Mouse (Mus musculus) CD4-positive helper T cell, adult 2 months (primary cell): ENCODE results near the gene Eno4.
"Not testable (repeated sequence)": the region's sequence is repeated elsewhere in the genome, so short reads cannot be mapped to it uniquely, and the experiment has no call there.

ENCODE experiments used
- DNase-seq: peaks from one replicate; pipeline ENCODE4 v3.0.0-alpha.2; 2012; ENCODE audit warnings: low read depth, missing footprints, low spot score

Gene Eno4

DNA sequence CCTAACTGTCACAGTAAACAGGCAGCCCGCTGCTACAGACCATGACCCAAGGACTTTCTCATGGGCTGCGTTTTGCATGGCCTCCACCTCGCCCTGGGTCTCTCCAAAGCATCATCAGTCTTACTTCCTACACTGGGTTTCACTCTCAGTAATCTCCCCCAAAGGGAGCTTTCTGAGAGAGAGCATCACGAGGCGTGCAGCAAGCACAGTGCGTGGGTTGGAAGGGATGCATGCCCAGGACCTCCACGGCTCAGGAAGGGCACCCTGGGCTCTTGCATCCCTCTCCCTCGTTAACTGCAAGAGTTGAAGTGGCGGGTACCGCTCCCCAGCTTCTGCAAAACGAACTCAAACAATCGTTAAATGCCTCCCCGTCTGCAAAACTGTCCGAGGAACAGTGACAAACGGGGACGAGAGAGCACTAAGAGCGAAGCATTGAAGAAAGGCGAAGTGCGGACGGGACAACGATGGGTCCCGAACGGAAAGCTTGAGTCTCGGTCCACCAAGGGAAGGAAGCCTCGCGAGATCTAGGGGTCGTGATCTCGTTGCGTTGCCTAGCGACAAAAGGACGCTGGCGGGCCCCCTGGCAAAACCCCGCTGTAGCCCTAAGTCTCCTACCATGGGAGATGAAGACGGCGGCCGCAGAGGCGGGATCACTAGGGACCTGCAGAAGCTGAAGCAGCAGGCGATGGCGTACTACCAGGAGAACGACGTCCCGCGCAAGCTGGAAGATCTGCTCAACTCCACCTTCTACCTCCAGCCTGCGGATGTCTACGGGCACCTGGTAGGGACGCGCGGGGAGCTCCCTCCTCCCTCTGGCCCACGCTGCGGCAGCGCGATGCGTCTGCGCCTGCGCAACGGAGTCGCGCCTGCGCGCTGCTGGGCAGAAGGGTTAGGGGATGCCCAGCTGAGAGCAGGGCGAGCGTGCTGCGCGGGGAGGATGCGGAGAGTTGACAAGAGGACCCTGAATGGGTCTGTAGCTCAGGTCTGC is at the start of gene Eno4, which contains the start of gene Hspa12a:
TSS of gene Eno4 (plus strand) at position 585 of the 988 bp plus-strand sequence.
TSS of gene Hspa12a (minus strand) at position 814 of the 988 bp plus-strand sequence.
- DNase-seq: peak; percentile 95

DNA sequence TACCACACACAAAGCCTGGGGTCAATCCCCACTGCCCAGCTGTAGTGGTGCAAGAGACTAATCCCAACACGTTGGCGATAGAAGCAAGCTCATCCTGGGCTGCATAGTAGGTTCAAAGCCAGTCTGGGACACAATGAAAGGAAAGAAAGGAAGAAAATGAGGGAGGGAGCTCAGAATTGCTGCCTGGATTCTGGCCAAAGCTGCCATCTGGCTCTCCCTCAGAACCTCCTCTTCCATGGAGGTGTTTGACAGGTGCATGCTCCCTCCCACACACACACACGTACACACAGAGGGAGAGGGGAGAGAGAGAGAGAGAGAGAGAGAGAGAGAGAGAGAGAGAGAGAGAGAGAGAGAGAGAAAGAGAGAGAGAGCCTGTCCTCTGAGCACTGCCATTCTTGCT is 47.0 kb upstream of the Eno4 start:
- no peak for DNase-seq

DNA sequence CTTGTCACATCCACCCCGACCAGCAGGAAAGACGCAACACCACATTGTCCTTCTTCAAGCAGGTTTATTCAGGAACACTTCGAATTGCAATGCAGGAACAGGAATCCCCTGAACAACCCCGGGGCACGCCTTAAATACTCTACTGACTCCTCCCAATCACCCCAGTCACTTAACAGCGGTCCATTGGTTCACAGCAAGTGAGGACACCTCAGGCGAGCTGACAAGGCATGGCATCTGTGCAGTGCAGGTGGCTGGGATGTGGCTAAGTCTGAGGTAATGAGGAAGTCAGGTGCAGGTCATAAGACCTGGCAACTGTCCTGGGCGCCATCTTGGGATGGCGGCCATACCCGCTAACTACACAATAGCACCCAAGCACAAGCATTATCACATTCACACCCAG is 42.8 kb upstream of the Eno4 start:
- DNase-seq: not testable (repeated sequence)

DNA sequence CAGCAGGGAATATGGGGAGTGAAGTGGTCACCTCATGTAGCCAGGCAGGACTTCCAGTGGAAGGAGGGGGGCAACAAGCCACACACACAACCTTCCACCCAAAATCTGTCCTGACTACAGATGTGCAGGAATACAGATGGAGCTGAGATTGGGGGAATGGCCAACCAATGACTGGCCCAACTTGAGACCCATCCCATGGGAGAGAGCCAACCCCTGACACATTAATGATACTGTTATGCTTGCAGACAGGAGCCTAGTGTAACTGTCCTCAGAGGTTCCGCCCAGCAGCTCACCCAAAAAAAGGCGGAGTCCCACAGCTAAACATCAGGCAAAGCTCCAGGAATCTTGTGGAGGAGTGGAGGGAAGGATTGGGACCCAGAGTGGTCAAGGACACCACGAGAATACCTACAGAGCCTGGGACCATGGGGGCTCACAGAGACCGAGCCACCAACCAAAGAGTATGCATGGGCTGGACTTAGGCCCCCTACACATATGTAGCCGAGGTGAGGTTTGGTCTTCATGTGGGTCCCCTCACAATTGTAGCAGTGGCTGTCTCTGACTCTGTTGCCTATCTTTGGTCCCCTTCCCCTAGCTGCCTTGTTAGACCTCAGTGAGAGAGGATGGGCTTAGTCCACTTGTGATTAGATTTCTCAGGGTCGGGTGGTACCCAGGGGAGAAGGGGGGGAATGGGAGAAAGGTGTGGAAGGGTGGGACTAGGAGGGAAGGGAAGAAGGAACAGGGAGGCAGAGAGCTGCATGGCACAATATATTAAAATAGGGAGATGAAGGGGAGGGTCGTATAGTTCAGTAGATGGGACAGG is 39.9 kb upstream of the Eno4 start:
- DNase-seq: no peak

DNA sequence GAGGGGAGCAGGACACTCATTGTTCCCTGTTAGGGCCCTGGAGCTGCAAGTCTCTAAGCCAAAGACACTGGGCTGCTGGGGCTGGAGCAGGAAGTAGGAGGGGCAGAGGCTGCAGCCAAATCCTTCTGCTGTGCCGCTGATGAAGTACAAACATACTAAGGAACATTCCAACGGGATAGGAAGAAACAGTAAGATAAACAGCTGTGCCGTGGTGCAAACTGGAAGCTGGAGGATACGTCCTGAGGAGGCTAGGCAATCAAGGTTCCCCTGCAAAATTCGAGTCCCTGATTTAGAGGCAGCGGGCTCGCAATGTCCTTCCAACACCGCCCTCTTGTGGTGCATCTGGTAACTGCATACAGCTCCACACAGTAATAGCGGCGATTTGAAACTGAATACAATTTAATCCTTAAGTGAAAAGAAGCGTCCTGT is 39.3 kb upstream of the Eno4 start:
- DNase-seq: peak; percentile 56

DNA sequence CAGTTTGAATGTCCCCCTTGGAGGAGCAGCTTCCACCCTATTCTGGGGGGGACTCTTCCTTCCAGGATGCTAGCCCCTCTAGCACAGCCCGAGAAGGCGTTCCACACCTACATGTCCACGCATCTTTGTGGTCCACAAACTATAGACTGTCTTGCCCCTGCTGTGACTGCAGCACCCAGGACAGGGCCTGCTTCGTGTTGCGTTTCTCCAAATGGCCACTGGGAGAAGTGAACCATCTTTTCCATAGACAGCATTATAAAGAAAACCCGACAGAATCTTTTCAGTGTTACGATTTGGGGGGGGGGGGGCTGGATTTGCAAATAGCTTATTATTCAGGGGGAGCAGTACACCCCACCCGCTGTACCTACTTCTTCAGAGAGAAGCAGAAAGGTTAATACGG is 36.5 kb upstream of the Eno4 start:
- DNase-seq: no peak

DNA sequence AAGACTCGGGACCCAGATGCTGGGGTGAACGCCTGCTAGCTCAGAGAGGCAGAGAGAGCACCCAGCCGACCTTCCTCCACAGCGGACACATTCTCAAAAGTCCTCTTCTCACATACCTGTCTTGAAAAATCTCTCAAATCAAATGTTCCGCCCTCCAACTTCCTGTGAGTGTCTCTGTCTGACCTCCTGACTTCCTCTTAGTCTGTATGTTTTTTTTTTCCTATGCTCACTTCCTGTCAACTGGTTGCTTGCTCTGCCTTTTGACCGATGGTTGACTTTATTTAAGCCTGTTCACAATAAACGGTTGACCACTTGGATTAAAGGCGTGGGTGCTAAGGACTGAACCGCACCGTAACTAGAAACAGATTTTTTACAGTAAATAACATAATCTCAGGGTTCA is 35.2 kb upstream of the Eno4 start:
- peak; percentile 17 for DNase-seq

DNA sequence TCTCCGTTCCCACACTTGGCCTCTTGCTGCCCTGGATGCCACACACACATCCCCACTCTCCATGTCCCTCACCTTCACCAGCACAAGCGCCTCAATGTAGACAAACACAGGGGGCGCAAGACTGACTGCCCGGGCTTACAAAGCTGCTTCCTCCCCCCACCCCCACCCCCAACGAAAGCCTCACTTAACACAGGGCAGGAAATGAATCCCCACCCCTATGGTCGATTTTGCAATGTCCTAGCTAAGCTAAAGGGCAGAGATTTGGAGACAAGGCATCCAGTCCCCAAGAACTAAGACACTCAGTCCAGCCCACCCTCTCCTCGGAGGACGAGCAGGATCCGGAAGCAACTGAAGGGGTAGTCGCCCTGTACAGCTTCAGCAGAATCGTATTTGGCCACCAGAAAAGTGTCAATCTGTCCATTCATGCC is 32.3 kb upstream of the Eno4 start:
- DNase-seq: peak; percentile 7

DNA sequence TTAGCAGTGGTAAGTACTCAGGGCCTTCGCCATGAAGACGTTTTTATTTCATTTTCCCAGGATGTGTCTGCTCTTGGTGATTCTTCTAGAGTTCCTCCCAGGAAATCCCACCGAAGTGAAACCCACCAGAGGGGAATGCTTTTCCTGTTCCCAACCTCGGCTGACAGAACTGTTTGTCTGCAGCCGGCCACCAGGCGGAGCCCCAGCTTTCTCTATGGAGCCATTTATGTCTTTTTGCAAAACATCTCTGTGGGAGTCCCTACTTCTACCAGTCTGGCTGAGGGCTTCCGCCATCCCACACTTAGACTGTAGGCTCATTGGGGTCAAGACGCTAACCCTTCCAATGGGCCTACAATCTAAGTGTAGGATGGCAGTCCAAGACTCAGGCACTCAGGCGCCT is 31.8 kb upstream of the Eno4 start:
- DNase-seq: peak; percentile 24

DNA sequence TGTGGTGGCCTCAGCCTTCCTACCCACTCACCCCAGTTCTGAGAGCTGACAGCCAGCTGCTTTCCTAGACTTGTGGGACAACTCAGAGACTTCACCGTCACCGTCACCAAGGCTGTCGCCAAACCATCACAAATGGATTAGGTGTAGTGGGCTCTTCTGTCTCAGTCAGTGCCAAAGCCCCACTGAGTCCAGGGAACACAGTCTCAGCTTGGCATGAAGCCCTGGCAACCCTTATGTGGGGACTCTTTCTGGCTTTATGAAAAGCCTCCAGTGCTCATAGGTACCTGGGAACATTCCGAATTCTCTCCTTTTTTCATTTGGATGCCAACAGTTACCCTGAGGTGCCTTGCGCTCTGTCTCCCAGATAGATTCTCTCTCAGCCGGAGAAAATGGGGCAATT is 29.9 kb upstream of the Eno4 start:
- DNase-seq: no peak

DNA sequence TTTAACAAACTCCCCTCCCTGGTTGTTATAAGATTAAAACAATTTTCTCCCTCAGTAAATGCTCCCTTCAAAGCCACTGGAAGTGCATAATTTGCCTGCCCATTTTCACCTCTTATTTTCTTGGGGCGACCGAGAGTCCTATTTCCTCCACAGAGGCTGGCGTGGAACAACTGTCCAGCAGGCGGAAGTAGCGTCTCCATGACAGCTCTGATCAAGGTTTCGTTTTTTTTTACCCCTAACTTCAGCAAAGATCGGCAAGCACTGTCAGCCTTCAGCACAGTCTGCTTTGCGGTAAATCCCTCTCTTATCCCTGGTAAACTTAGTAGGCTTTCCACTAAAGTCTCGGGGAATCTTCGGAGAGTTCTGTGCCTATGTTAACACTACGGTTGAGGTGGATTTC is 24.6 kb upstream of the Eno4 start:
- DNase-seq: no peak

DNA sequence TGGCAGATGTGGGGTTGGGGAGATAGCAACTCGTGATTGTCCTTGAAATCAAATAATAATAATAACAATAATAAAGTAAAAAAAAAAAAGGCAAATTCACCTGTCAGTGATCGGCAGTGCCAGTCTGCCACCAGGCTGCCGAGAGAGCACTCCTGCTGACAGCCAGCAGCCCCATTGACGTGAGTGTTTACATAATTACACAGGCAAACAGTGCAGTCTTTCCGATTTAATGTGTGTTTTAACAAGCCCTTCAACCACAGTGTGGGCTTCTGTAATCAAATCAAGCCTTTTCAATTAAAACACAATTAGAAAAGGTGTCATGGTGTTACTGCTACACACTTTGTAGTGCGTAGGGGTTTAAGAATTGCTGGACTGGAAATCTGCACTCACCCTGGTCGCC is 24.1 kb upstream of the Eno4 start:
- DNase-seq: no peak

DNA sequence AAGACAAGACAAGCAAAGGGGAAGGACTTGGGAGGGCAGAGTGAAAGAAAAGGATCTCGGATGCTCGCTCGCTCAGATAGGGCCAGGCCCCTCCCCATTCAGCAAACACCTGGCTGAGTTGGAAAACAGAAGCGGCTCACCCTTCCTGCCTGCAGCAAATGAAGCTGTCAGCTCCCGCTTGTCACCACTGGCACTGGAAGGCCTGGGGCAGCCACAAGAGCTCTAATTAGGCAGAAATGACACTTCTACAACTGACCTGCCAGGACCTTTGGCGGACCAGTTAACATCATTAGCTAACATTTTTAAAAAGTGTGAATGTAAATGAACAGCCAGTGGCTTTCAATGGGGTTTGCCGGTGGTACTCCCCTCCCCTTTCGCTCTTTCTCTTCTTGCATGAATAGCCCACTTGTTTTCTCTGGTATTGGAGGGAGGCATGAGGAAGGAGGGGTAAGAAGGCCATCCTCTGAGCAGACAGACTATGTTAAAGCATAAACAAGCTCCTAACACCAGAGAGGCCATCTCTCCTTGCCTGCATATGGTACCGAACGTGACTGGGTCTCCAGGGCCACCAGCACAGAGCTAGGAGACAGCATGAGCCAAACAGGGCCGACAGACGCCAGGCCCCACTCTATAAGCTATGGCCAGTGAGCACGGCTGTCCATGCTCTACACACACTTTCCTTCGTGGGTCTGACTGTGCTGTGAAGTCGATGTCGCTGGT is 12.0 kb upstream of the Eno4 start:
- no peak for DNase-seq

DNA sequence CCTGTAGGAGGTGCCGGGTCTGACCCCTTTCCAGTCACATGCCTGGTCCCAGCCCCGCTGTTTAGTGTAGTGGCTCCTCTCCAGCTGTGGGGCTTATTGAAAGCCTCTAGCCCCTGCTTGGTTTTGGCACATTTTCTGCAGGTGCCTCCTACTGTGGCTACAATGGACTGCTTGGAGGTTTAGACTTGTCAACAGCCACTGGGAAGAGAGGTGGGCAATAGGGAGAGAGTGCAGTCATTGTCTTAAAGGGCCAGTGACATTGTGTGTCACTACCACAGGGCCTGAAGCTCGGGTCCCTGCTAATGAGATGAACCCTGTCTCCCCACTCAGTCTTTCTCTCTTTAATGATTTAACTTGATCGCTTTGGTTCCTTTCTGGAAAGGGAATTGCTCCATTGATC is 10.2 kb upstream of the Eno4 start:
- no peak for DNase-seq

DNA sequence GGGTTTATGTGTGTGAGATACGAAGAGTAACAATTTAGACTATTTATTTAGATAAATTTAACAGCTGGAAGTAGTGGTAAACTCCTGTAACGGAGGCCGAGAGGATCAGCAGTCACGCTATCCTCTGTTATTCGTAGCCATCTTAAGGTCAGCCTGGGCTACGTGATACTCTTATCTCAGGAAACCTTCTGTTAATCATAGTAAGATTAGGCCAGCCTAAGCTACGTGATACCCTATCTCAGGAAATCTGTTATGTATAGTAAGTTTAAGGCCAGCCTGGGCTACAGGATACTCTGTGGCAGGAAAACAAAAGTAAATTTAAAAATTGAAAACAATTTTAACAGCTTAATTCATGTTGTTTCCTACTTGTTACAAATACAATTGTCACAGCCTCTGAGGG is 2.7 kb downstream of the Eno4 start:
- DNase-seq: no peak

DNA sequence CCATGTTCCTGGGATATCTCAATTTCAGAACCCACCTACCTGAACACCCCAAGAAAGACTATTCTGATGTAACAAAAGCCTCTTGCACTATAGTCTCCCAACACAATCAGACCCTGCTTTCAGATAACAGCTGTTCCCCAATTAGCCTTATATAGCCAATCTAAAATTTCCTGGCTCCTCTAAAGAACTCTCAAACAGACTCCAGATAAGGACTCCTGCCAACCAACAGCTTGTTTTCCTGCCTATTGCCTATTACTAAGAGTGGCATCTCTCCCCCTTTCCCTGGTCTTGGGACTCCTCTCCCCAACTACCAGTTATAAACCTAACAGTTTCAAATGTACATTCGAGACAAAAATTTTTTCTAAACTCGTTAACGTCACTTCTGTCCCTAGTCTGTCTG is 8.3 kb downstream of the Eno4 start:
- DNase-seq: no peak

DNA sequence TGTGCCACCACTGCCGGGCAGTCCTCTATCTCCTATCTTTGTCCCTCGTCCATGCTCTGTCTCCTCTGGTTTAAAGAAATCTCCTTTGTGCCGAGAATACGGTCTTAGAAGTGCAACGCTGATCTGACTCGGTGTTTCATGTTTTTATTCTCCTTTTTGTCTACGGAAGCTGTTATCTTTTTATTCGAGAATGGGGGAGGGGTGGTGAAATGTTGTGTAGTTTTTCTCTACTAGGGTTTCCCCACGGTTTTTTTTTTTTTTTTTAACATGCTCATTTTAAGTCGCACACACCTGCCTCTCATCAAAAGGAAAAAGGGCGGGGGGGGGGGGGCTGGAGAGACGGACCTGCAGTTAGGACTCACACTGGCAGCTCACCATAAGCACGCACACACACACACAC is 9.0 kb downstream of the Eno4 start:
- no peak for DNase-seq

DNA sequence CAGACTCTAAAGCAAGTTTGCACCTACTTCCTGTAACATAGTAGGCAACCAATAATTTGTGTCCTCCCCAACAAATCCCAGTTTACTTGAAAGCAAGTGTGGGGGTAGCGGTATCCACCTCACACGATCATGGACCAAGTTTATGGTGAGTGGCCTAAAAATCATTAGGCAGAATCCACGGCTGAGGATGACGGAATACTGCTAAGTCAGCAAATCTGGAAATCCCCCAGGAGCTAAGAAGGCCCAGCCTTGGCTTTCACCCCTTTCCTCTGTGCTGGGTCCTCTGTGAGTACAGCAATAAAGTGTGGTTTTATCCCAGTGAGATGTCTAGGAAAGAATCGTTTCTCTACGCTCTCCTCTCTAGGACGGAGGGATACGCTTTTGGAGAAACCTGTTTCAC is 11.6 kb downstream of the Eno4 start:
- DNase-seq: no peak

DNA sequence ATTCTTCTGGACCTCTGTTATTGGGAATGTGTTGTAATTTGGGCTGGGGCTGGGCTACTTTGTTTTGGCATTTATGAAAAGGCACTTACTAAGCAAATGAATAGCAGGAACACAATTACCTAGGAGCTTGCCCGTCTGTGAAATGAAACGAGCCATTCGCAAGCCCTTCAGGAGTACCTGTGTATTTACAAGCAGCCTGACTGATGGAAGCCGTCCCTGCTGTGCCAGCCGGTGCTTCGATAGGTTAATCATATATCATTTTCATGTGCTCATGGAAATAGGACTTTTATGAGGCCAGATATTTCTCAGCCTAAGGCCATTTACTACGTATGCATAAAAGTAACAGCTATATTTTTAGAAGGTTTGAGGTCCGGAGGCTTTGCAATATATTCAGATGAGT is 19.8 kb downstream of the Eno4 start:
- DNase-seq: no peak

DNA sequence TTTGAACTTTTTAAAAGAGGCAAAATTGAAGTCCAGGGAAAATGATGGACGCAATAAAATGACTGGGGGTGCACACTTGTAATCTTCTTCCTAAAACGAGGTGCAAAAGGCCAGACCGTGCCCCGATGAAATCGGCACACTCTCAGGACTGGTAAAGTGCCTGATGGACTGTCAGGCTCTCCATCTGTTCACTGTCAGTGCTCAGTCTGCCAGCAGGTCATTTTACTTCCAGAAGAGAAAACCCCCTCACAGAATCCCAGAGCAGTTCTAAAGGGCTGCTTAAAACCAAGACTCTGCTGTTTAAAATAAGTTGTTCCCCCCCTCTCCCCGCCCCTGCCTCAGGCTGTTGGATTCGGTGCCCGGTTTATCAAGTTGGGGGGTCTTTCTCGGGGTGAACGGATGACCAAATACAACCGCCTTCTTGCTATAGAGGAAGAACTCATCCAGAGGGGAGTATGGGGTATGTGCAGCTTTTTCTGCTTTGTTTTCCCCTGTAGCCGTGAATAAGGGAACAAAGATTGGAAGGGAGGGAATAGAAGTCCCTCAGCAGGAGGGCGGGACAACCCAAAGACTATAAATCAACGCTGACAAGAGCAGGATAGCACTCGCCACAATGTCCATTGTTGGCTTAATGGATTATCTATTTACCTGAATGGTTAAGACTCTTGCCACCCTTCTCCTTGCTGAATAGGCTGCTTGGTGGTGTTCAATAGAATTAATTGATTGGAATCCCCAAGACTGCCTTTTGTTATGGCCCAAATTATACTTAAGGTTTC is 25.7 kb downstream of the Eno4 start:
- DNase-seq: no peak

DNA sequence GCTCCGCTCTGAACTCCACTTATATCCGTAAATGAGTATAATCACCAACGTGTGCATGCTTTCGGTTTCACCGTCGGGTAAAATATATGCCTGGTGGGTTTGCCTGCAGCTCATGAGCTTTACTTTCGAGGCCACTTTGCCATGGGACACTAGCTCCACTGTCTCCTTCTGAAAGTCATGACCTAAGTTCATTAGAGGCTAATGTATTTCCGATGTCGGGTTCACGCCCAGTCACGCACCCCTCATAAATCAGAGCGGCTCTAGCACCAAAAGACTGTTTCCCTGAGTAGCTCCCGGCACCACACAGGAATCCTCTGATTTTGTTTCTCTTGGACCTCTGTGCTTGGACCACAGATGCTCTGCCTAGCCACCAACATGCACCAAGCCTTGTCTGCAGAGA is 27.6 kb downstream of the Eno4 start:
- DNase-seq: no peak
